Mouse (Mus musculus) small intestine, adult 2 months (tissue): Measurements from ENCODE around the gene Stxbp6. TPM values are rescaled to one million over a fixed set of nuclear protein-coding genes. Genes with fewer than 3 reads are reported as not detected.

Experiments used
- H3K27ac ChIP-seq: fragments of 200-500 bp; 2 replicates; pipeline ENCODE4 v1.5.1; 2012; ENCODE audit warnings: low read depth, low read length, control low read depth, inconsistent platforms; ENCODE audit not compliant: insufficient read depth
- H3K27me3 ChIP-seq: fragments of 200-500 bp; 2 replicates; pipeline ENCODE4 v1.6.1; 2012; ENCODE audit warnings: mild to moderate bottlenecking, moderate library complexity, low read length, inconsistent platforms; ENCODE audit not compliant: control insufficient read depth, insufficient read depth
- H3K36me3 ChIP-seq: fragments of 200-500 bp; 2 replicates; pipeline ENCODE4 v1.6.1; 2012; ENCODE audit warnings: mild to moderate bottlenecking, low read length, control low read depth, inconsistent platforms; ENCODE audit not compliant: control insufficient read depth, insufficient read depth
- H3K4me1 ChIP-seq: fragments of 200-500 bp; 2 replicates; pipeline ENCODE4 v1.6.1; 2012; ENCODE audit warnings: low read length, inconsistent platforms, mixed read lengths; ENCODE audit not compliant: control insufficient read depth, insufficient read depth, insufficient read length
- H3K4me3 ChIP-seq: fragments of 200-500 bp; 2 replicates; pipeline ENCODE4 v1.5.1; 2012; ENCODE audit warnings: low read depth, mild to moderate bottlenecking, control low read depth, inconsistent platforms, low read length, moderate library complexity
- CTCF ChIP-seq: fragments of 200-500 bp; IDR thresholded peaks from 2 replicates; pipeline ENCODE4 v1.5.1; 2012; ENCODE audit warnings: low read depth, mild to moderate bottlenecking, control low read depth, inconsistent platforms, low read length, moderate library complexity, mixed read lengths; ENCODE audit not compliant: insufficient replicate concordance, insufficient read length; ENCODE audit errors: extremely low read depth
- POLR2A ChIP-seq: fragments of 200-500 bp; IDR thresholded peaks from 2 replicates; pipeline ENCODE4 v1.6.1; 2012; ENCODE audit warnings: low read depth, mild to moderate bottlenecking, control low read depth, inconsistent platforms, low read length, moderate library complexity
- WGBS: fragments of 180-500 bp; shearing (Covaris S2); methylation state at CpG from one replicate; pipeline ENCODE4 v1.1.7; 2018; 5-methylcytosine and 5-hydroxymethylcytosine counted together
- polyA plus RNA-seq: library from polyadenylated mRNA; depleted of rRNA; stranded (reverse); fragments of >200 nt; gene quantifications from 2 replicates; pipeline ENCODE4 v1.2.3, GENCODE M21; 2012

The Stxbp6 gene
- polyA plus RNA-seq, 1 experiment = 3.1 TPM

DNA sequence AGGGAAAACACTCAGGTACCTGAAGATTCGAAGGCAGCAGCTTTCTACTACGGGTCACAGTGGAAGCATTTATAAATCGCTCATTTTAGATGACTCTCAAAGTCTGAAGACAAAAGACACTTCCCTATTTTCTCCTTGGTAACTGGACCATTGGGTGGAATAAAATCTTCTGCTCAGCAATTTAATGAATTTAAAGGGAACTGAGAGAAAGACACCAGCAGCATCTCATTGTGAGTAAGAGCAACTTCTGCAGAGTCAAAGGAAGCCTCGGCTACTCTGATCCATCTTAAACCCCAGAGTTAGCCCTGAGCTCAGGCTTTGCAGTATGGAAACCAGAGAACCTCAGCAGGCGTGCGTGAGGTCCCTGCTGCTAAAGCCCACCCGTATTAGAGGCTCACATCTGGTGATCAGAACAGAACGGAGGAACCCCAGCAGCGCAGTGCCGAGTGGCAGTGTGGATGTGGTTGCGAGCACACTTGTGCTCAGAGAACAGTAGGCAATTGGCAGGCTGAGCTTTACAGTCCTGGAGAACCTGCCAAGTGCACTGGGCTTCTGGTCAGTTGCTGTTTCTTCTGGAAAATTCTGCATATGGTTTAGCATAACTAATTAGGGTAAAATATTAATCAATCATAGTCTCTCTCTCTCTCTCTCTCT, 62.9 kb downstream of the Stxbp6 start:
- TF ChIP-seq CTCF = no peak
- TF ChIP-seq POLR2A = no peak
- 85% methylated on average over 11 of the region's 11 CpGs for whole genome bisulfite sequencing
- Histone ChIP-seq H3K27me3 (no peaks in the 10 kb centered on the region), H3K27ac (no peak overlapping the region), H3K4me3 (no peak overlapping the region), H3K36me3 (no peaks in the 10 kb centered on the region), H3K4me1 (no peaks in the 10 kb centered on the region)

DNA sequence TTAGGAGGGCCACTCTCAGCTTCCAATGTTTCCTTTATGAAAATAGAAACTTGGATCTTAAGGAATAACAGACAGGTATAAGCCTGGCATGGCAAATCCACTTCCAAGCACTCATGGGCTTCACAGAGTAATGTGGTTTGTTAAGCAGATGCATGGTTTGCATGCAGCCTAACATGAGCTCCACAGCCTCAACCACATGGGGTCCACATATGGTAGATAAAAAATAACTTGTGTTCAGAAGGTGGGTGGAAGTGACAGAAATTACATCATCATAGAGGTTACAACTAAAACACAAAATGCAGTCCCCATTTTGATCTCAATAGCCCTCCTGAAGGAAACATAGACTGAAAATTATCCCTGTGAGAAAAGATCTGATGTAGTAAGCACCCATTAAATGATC, 63.5 kb downstream of the Stxbp6 start:
- Histone ChIP-seq H3K36me3 (no peaks in the 10 kb centered on the region), H3K4me3 (no peak overlapping the region), H3K27me3 (no peaks in the 10 kb centered on the region), H3K27ac (no peak overlapping the region), H3K4me1 (no peaks in the 10 kb centered on the region)
- TF ChIP-seq CTCF (no peak), POLR2A (no peak)

DNA sequence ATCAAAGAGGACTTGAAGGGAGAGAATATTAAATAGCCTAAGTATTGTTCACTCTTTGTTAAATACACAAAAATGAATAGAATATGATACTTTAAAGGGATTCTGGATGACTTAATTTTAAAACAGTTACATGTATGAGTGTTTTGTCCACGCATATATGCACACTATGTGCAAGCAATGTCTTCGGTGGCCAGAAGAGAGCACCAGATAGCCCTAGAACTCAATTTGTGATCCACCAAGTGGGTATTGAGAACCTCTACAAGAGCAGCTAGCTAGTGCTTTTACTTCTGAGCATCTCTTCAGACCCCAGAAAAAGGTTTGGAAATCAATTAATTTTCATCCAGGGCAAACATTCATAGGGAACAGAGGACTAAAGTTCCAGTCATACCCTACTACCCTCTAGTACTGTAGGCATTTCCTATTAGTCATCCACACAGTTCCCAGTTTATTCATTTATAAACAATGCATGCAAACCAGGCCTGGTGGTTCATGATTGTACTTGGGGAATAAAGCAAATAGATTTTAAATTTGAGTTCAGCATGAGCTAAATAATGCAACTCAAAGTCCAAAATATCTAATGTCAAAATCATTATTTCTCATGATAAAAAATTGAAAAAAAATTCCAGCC, 64.4 kb downstream of the Stxbp6 start:
- no peak for TF ChIP-seq CTCF
- TF ChIP-seq POLR2A = no peak
- Histone ChIP-seq H3K4me3 (no peak overlapping the region), H3K27ac (no peak overlapping the region), H3K36me3 (no peaks in the 10 kb centered on the region), H3K27me3 (no peaks in the 10 kb centered on the region), H3K4me1 (no peaks in the 10 kb centered on the region)
- 91% methylated on average over 2 of the region's 2 CpGs for WGBS

DNA sequence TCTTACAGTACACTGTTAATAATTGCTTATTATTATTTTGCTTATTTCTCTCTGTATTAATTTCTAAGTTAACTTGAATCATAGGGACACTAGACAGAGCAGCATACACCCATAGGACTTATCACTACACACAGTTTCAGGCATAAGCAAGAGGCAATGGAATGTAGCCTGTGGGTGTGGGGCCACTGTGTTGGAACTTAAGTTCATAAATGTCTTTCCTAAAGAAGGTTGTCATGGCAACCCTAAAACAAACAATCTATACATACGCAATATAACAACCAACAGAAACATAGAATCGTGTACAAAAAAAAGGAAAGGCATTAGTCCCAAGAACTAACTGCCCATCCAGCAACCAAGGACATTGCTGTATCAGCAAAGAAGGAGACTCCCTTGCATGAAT, 67.9 kb downstream of the Stxbp6 start:
- Histone ChIP-seq H3K27me3 (no peaks in the 10 kb centered on the region), H3K4me3 (no peak overlapping the region), H3K27ac (no peak overlapping the region), H3K36me3 (no peaks in the 10 kb centered on the region), H3K4me1 (no peaks in the 10 kb centered on the region)
- no peak for TF ChIP-seq POLR2A
- no peak for TF ChIP-seq CTCF
- 53% methylated on average over 2 of the region's 2 CpGs for WGBS

DNA sequence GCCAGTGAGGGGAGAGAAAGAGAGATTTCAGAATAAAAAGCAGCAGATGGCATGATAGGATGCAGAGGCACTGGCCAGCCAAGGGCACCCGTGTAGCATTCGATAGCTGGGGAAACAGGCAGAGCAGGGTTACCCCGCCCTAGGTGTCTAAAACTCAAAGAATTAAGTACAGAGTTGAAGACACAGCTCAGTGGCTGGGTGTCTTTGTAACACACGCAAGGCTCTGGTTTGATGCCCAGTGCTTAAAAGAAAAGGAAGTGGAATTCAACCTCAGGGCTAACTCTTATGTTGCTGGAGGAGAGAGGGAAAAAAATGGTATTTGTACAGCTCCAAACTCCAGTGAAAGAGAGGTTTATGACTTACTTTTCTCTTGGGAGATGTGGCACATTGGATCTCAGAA, 68.5 kb downstream of the Stxbp6 start:
- no peak overlapping the region for H3K4me3 ChIP-seq
- WGBS = 53% methylated on average over 4 of the region's 4 CpGs

DNA sequence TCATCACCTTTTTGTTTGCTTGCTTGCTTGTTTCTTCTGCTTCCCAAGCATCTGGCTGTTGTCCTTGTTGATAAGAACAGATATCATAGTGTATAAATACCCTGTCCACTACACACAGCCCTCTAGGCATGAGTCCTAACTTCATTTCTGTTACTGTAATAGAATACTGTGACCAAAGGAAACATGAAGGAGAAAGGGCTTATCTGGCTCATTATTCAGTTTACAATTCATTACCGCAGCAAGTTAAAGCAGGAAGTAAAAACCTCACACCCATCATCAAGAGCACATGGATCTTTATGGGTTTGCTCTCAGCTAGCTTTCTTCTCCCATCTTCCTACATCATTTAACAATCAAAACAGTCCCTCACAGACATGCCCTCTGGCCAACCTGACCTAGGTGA, 72.5 kb downstream of the Stxbp6 start:
- no peaks in the 10 kb centered on the region for H3K27me3 ChIP-seq
- 30% methylated on average over 1 of the region's 1 CpGs for WGBS
- H3K36me3 ChIP-seq = no peaks in the 10 kb centered on the region
- H3K4me3 ChIP-seq = no peak overlapping the region
- TF ChIP-seq CTCF (no peak), POLR2A (no peak)
- H3K27ac ChIP-seq = no peak overlapping the region
- H3K4me1 ChIP-seq = no peaks in the 10 kb centered on the region

More for the DNA sequence above, 68.5 kb downstream of the Stxbp6 start:
- Histone ChIP-seq H3K4me1 (no peaks in the 10 kb centered on the region), H3K36me3 (no peaks in the 10 kb centered on the region), H3K27me3 (no peaks in the 10 kb centered on the region), H3K27ac (no peak overlapping the region)
- TF ChIP-seq CTCF = no peak
- TF ChIP-seq POLR2A = no peak

DNA sequence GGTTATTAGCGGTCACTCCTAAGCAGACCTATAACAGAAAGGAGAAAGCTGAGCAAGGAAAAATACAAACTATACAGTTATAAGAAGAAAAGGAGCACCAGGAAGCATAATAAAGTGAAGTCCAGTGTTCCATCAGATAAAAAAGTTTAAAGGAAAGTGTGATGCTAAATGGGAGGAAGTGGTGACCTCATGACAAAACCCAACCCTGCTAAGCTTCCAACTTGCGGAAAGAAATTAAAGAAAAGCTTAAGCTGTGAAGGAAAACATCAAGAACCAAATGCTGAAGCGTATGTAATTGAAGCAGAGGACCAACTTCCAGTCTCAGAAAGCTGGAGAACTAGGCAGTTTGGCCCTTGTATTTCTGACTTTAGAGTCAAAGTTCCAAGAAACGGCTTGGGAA, 77.1 kb downstream of the Stxbp6 start:
- WGBS = 83% methylated on average over 4 of the region's 4 CpGs
- H3K27ac ChIP-seq = no peak overlapping the region
- TF ChIP-seq CTCF (no peak), POLR2A (no peak)

More for the DNA sequence above, 77.1 kb downstream of the Stxbp6 start:
- no peaks in the 10 kb centered on the region for H3K27me3 ChIP-seq
- H3K4me1 ChIP-seq = 0 out of 2 replicates have a peak, but pooled peaks cover 1% of the 10 kb centered on the region
- no peak overlapping the region for H3K4me3 ChIP-seq
- no peaks in the 10 kb centered on the region for H3K36me3 ChIP-seq
